Mouse (Mus musculus): ENCODE data around the gene Micu1. TPM values are rescaled to one million over a fixed set of nuclear protein-coding genes. Genes with fewer than 3 reads are reported as not detected.

The Micu1 gene
- 166 and 174 TPM in 2 replicates for polyA plus RNA-seq (2012; rRNA removed)

DNA sequence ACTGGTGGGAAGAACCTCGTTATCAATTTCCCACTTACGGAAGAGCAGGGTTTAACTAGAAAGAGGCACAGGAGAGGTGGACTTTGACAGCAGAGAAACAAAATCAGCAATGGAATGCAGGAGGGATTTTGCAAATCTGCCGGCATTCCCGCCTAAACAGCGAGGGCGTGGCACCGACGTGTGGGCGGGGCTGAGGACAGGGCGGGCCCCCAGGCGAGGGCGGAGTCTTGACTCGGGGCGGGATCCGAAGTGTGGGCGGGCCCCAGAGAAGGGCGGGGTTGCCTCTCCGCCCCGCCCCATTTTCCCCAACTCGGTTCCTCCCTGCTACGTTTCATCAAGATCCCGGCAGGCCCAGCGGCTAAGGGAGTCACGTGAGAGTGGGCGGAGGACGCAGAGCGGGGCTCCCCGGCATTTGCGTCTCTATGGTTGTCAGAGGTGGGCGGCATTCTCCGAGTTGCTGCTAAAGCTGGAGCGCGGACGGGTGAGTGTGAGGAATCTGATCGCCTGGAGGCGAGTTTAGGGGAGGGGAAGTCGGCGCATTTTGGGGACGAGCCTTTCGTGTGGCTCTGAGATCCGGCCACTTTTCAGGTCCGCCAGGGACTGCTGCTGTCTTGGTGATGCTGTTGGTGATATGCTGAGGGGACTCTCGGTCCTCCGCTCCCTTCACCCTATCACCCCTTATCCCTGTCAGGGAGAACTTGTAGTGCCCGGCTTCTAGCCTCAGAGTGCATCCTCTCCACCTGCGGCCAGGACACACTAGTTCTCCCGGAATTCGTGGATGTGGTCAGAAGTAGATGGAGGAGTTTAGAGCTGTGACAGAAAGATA is at the start of gene Micu1:
Gene Micu1, plus strand, starts transcription at position 271 of the 826 bp plus-strand sequence.
- Histone ChIP-seq H3K4me1 (ENCODE audit: control insufficient read depth, insufficient read depth, low read length) (peaks cover 4% of the 10 kb centered on the region; the same call in 1 of the 2 replicates), H3K27me3 (ENCODE audit: control insufficient read depth, insufficient read depth, low read length) (no peaks in the 10 kb centered on the region), H3K4me3 (replicated peaks; ENCODE audit: insufficient read depth, low read depth, low read length) (peak within 1 kb of the TSS; percentile 92), H3K27ac (ENCODE audit: insufficient read depth, low read length) (peak within 1 kb of the TSS; percentile 13)
- DNase-seq, result peak; percentile 93 to 95
- 2% methylated on average over 48 of the region's 48 CpGs for WGBS
- TF ChIP-seq CTCF (IDR thresholded peaks at IDR 0.05; ENCODE audit: borderline replicate concordance, insufficient read depth, low read depth, low read length) (no peak), POLR2A (IDR thresholded peaks at IDR 0.05; ENCODE audit: borderline replicate concordance, insufficient read depth, low read length) (peak; percentile 74; the same call in 1 of the 2 replicates)

GRCm38 (mm10) chr10:59656799-59657198 is 45.5 kb upstream of the Micu1 start:
- Histone ChIP-seq H3K27me3 (ENCODE audit: control insufficient read depth, insufficient read depth, low read length) (no peaks in the 10 kb centered on the region), H3K27ac (ENCODE audit: insufficient read depth, low read length) (no peak overlapping the region), H3K4me1 (ENCODE audit: control insufficient read depth, insufficient read depth, low read length) (no peaks in the 10 kb centered on the region), H3K4me3 (replicated peaks; ENCODE audit: insufficient read depth, low read depth, low read length) (no peak overlapping the region)
- WGBS, result 89% methylated on average over 13 of the region's 13 CpGs
- no peak for DNase-seq
- TF ChIP-seq CTCF (IDR thresholded peaks at IDR 0.05; ENCODE audit: borderline replicate concordance, insufficient read depth, low read depth, low read length), result no peak
- no peak for TF ChIP-seq POLR2A (IDR thresholded peaks at IDR 0.05; ENCODE audit: borderline replicate concordance, insufficient read depth, low read length)

GRCm38 (mm10) chr10:59664765-59665164 is 37.5 kb upstream of the Micu1 start:
- no peak for DNase-seq
- Histone ChIP-seq H3K4me1 (ENCODE audit: control insufficient read depth, insufficient read depth, low read length) (peaks cover 10% of the 10 kb centered on the region; the same call in 1 of the 2 replicates), H3K4me3 (replicated peaks; ENCODE audit: insufficient read depth, low read depth, low read length) (no peak overlapping the region), H3K27ac (ENCODE audit: insufficient read depth, low read length) (no peak overlapping the region), H3K27me3 (ENCODE audit: control insufficient read depth, insufficient read depth, low read length) (no peaks in the 10 kb centered on the region)
- TF ChIP-seq CTCF (IDR thresholded peaks at IDR 0.05; ENCODE audit: borderline replicate concordance, insufficient read depth, low read depth, low read length) (no peak), POLR2A (IDR thresholded peaks at IDR 0.05; ENCODE audit: borderline replicate concordance, insufficient read depth, low read length) (no peak)
- 61% methylated on average over 2 of the region's 2 CpGs for WGBS

DNA sequence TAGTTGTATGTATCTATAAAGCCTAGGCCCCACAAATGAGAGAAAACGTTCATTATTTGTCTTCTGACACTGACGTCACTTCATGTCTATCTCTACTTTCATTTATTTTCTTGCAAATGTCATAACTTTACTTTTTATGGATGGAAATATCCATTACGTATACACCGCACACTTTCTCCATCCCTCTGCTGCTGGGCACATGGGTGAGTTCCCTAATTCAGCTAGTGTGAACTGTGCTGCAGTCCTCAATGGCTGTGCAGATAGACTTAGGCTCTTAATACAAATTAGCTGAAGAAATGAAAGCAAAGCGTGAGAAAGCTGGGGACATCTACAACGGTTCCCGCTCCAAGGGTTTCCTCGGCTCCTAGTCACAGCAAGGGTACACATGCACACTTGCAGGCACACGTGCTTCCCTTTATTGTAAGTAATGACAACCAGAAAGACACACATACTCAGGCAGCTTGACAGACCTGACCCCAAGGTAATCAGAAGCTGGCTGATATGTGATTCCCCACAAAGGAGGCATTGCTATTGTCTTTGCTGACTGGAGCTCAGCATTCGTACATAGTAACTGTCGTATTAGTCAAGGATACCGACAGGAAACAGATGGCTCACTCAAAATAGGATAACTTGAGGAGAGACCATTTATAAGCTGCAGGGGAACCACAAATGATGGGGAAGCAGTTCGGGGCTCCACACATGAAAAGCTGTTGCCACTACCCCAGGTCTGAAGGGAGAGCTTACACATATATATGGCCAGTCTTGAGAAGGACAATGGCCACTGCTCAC is 36.6 kb upstream of the Micu1 start:
- Histone ChIP-seq H3K27me3 (ENCODE audit: control insufficient read depth, insufficient read depth, low read length) (no peaks in the 10 kb centered on the region), H3K27ac (ENCODE audit: insufficient read depth, low read length) (no peak overlapping the region), H3K4me3 (replicated peaks; ENCODE audit: insufficient read depth, low read depth, low read length) (no peak overlapping the region), H3K4me1 (ENCODE audit: control insufficient read depth, insufficient read depth, low read length) (peaks cover 10% of the 10 kb centered on the region; the same call in 1 of the 2 replicates)
- 59% methylated on average over 13 of the region's 13 CpGs for WGBS
- peak; percentile 13 to 41 for DNase-seq
- no peak for TF ChIP-seq CTCF (IDR thresholded peaks at IDR 0.05; ENCODE audit: borderline replicate concordance, insufficient read depth, low read depth, low read length)
- TF ChIP-seq POLR2A (IDR thresholded peaks at IDR 0.05; ENCODE audit: borderline replicate concordance, insufficient read depth, low read length), result no peak

DNA sequence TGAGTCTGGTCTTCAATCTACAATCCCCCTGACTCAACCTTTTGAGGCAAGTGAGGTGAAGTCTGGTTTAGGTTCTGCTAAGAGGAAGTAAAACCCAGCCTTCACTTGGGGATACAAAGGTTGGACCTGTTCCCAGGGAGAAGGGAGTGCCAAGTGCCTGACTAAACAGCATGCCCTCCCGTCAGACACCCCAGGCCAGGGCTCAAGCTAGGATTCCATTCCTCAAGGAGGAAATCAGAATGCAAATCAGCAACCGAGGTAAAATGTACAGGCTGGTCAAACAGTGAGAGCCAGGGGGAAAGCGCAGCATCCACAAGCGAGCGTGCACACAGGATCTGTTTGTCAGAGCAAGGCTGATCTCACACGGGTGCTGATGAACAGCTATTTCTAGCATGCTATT is 34.9 kb upstream of the Micu1 start:
- DNase-seq, result peak; percentile 70 to 83

GRCm38 (mm10) chr10:59668491-59668890 is 33.8 kb upstream of the Micu1 start:
- no peak for TF ChIP-seq POLR2A (IDR thresholded peaks at IDR 0.05; ENCODE audit: borderline replicate concordance, insufficient read depth, low read length)
- no peak for TF ChIP-seq CTCF (IDR thresholded peaks at IDR 0.05; ENCODE audit: borderline replicate concordance, insufficient read depth, low read depth, low read length)
- no peak for DNase-seq
- Histone ChIP-seq H3K27me3 (ENCODE audit: control insufficient read depth, insufficient read depth, low read length) (no peaks in the 10 kb centered on the region), H3K4me1 (ENCODE audit: control insufficient read depth, insufficient read depth, low read length) (peaks cover 10% of the 10 kb centered on the region; the same call in 1 of the 2 replicates), H3K4me3 (replicated peaks; ENCODE audit: insufficient read depth, low read depth, low read length) (no peak overlapping the region), H3K27ac (ENCODE audit: insufficient read depth, low read length) (no peak overlapping the region)
- WGBS, result 78% methylated on average over 7 of the region's 7 CpGs

More for the DNA sequence above, 34.9 kb upstream of the Micu1 start:
- 4% methylated on average over 6 of the region's 6 CpGs for WGBS
- Histone ChIP-seq H3K4me3 (replicated peaks; ENCODE audit: insufficient read depth, low read depth, low read length) (no peak overlapping the region), H3K27ac (ENCODE audit: insufficient read depth, low read length) (peak overlapping the region; percentile 1; the same call in 1 of the 2 replicates), H3K4me1 (ENCODE audit: control insufficient read depth, insufficient read depth, low read length) (peaks cover 10% of the 10 kb centered on the region; the same call in 1 of the 2 replicates), H3K27me3 (ENCODE audit: control insufficient read depth, insufficient read depth, low read length) (no peaks in the 10 kb centered on the region)
- no peak for TF ChIP-seq POLR2A (IDR thresholded peaks at IDR 0.05; ENCODE audit: borderline replicate concordance, insufficient read depth, low read length)

GRCm38 (mm10) chr10:59677836-59678235 is 24.4 kb upstream of the Micu1 start:
- H3K4me3 ChIP-seq (replicated peaks; ENCODE audit: insufficient read depth, low read depth, low read length), result no peak overlapping the region
- no peaks in the 10 kb centered on the region for H3K27me3 ChIP-seq (ENCODE audit: control insufficient read depth, insufficient read depth, low read length)
- 62% methylated on average over 1 of the region's 1 CpGs for WGBS
- no peak for TF ChIP-seq POLR2A (IDR thresholded peaks at IDR 0.05; ENCODE audit: borderline replicate concordance, insufficient read depth, low read length)
- no peak for TF ChIP-seq CTCF (IDR thresholded peaks at IDR 0.05; ENCODE audit: borderline replicate concordance, insufficient read depth, low read depth, low read length)
- H3K27ac ChIP-seq (ENCODE audit: insufficient read depth, low read length), result no peak overlapping the region
- peak; percentile 44 to 66 for DNase-seq
- H3K4me1 ChIP-seq (ENCODE audit: control insufficient read depth, insufficient read depth, low read length), result no peaks in the 10 kb centered on the region

All from cerebellum, adult 2 months (tissue).